Mouse (Mus musculus) cortical plate, adult 2 months (tissue): ENCODE data around the gene Thbs4. TPM values are rescaled to one million over a fixed set of nuclear protein-coding genes. Genes with fewer than 3 reads are reported as not detected.

Experiments
- H3K27ac ChIP-seq: fragments of 200-500 bp; 2 replicates; pipeline ENCODE4 v1.5.1; 2012; ENCODE audit warnings: low read length, control low read depth, inconsistent platforms; ENCODE audit not compliant: insufficient read depth
- H3K4me1 ChIP-seq: fragments of 200-500 bp; 2 replicates; pipeline ENCODE4 v1.6.1; 2011; ENCODE audit warnings: low read length; ENCODE audit not compliant: control insufficient read depth, insufficient read depth
- H3K4me3 ChIP-seq: fragments of 200-500 bp; 2 replicates; pipeline ENCODE4 v1.5.1; 2011; ENCODE audit warnings: mild to moderate bottlenecking, low read length, control low read depth; ENCODE audit not compliant: insufficient read depth
- CTCF ChIP-seq: fragments of 200-500 bp; IDR thresholded peaks from 2 replicates; pipeline ENCODE4 v1.5.1; 2011; ENCODE audit warnings: mild to moderate bottlenecking, control low read depth, low read length; ENCODE audit not compliant: insufficient read depth; ENCODE audit errors: extremely low read depth
- POLR2A ChIP-seq: fragments of 200-500 bp; IDR thresholded peaks from 2 replicates; pipeline ENCODE4 v1.6.1; 2011; ENCODE audit warnings: mild to moderate bottlenecking, low read length, control low read depth; ENCODE audit not compliant: insufficient read depth; ENCODE audit errors: extremely low read depth
- polyA plus RNA-seq: library from polyadenylated mRNA; depleted of rRNA; stranded (reverse); fragments of >200 nt; gene quantifications from 2 replicates; pipeline ENCODE4 v1.2.3, GENCODE M21; 2012

Thbs4 gene
- polyA plus RNA-seq, 1 experiment = 11.2 TPM

GRCm38 (mm10) chr13:92793636-92794035 is 982 bp downstream of the Thbs4 start:
- Histone ChIP-seq H3K4me1 (no peaks in the 10 kb centered on the region), H3K4me3 (no peak overlapping the region), H3K27ac (no peak overlapping the region)
- TF ChIP-seq POLR2A = no peak
- no peak for TF ChIP-seq CTCF

- H3K4me1 ChIP-seq = no peaks in the 10 kb centered on the region
- no peak overlapping the region for H3K4me3 ChIP-seq
- H3K27ac ChIP-seq = no peak overlapping the region
- TF ChIP-seq CTCF (no peak), POLR2A (no peak)
Observed at GRCm38 (mm10) chr13:92791474-92791873, 3.1 kb downstream of the Thbs4 start.

GRCm38 (mm10) chr13:92784311-92784710 is 10.3 kb downstream of the Thbs4 start:
- TF ChIP-seq CTCF (no peak), POLR2A (no peak)
- H3K27ac ChIP-seq = no peak overlapping the region
- no peaks in the 10 kb centered on the region; the same call in none of the 2 replicates for H3K4me1 ChIP-seq
- H3K4me3 ChIP-seq = no peak overlapping the region

GRCm38 (mm10) chr13:92783551-92783950 is 11.1 kb downstream of the Thbs4 start:
- TF ChIP-seq POLR2A (no peak), CTCF (no peak)
- no peaks in the 10 kb centered on the region; the same call in none of the 2 replicates for H3K4me1 ChIP-seq
- H3K27ac ChIP-seq = no peak overlapping the region
- no peak overlapping the region for H3K4me3 ChIP-seq

GRCm38 (mm10) chr13:92780927-92781326 is 13.7 kb downstream of the Thbs4 start:
- no peak for TF ChIP-seq CTCF
- TF ChIP-seq POLR2A = no peak
- H3K4me1 ChIP-seq = no peaks in the 10 kb centered on the region; the same call in none of the 2 replicates
- no peak overlapping the region for H3K27ac ChIP-seq
- no peak overlapping the region for H3K4me3 ChIP-seq

GRCm38 (mm10) chr13:92780076-92780475 is 14.5 kb downstream of the Thbs4 start:
- Histone ChIP-seq H3K27ac (no peak overlapping the region), H3K4me1 (no peaks in the 10 kb centered on the region; the same call in none of the 2 replicates), H3K4me3 (no peak overlapping the region)
- TF ChIP-seq POLR2A (no peak), CTCF (no peak)

GRCm38 (mm10) chr13:92778642-92779041 is 16.0 kb downstream of the Thbs4 start:
- Histone ChIP-seq H3K4me3 (no peak overlapping the region), H3K27ac (no peak overlapping the region), H3K4me1 (no peaks in the 10 kb centered on the region)
- TF ChIP-seq CTCF (no peak), POLR2A (no peak)

- TF ChIP-seq CTCF (no peak), POLR2A (no peak)
- Histone ChIP-seq H3K4me1 (no peaks in the 10 kb centered on the region), H3K4me3 (no peak overlapping the region), H3K27ac (no peak overlapping the region)
Observed at GRCm38 (mm10) chr13:92775916-92776315, 18.7 kb downstream of the Thbs4 start.

GRCm38 (mm10) chr13:92774887-92775286 is 19.7 kb downstream of the Thbs4 start:
- Histone ChIP-seq H3K4me3 (no peak overlapping the region), H3K27ac (no peak overlapping the region), H3K4me1 (no peaks in the 10 kb centered on the region)
- no peak for TF ChIP-seq POLR2A
- TF ChIP-seq CTCF = no peak

GRCm38 (mm10) chr13:92772500-92772899 is 22.1 kb downstream of the Thbs4 start:
- no peak overlapping the region for H3K27ac ChIP-seq
- H3K4me3 ChIP-seq = no peak overlapping the region
- no peaks in the 10 kb centered on the region for H3K4me1 ChIP-seq
- no peak for TF ChIP-seq CTCF
- TF ChIP-seq POLR2A = no peak

- Histone ChIP-seq H3K4me1 (no peaks in the 10 kb centered on the region), H3K4me3 (no peak overlapping the region), H3K27ac (no peak overlapping the region)
- TF ChIP-seq CTCF = no peak
- no peak for TF ChIP-seq POLR2A
Observed at GRCm38 (mm10) chr13:92771566-92771965, 23.1 kb downstream of the Thbs4 start.
